ENCODE assay signal across 9 mouse cellular contexts in genomic region chr5:144276898-144277630, GRCm38 (mm10). TPM values are rescaled to one million over a fixed set of nuclear protein-coding genes. Genes with fewer than 3 reads are reported as not detected.
DNase-seq lines count a peak whose midpoint lies in the region; ATAC-seq and TF ChIP-seq lines count a peak whose summit lies in the region.
"Had no signal": no experiment of that assay in that cellular context is flagged by ENCODE, and none has a peak within 500 bp of the region (broad histone marks: within the 10 kb centered on the region; RNA-seq: fewer than 3 reads in every experiment).

No protein-coding gene starts in this region.

- no peaks in the 10 kb centered on the region for H3K27me3 ChIP-seq in hindbrain, embryonic 16.5 days (replicated peaks; ENCODE audit: control insufficient read depth, insufficient read depth, low read length)
- H3K27me3 ChIP-seq in hindbrain, embryonic 10.5 days (ENCODE audit: insufficient read depth, poor library complexity, severe bottlenecking), result no peaks in the 10 kb centered on the region
- H3K27me3 ChIP-seq in kidney, adult 2 months (replicated peaks; ENCODE audit: control insufficient read depth, insufficient read depth, low read length), result no peaks in the 10 kb centered on the region
- no peaks in the 10 kb centered on the region for H3K27me3 ChIP-seq in kidney, embryonic 14.5 days (ENCODE audit: control insufficient read depth, insufficient read depth, low read length)

- no peak overlapping the region for H3K27ac ChIP-seq in hindbrain, embryonic 16.5 days (ENCODE audit: low read depth, low read length)
- H3K27ac ChIP-seq in hindbrain, embryonic 10.5 days, result no peak overlapping the region
- no peak overlapping the region for H3K27ac ChIP-seq in kidney, adult 2 months (ENCODE audit: insufficient read depth, low read depth, low read length)
- H3K27ac ChIP-seq in kidney, embryonic 14.5 days (ENCODE audit: low read depth, low read length), result no peak overlapping the region

- no peaks in the 10 kb centered on the region for H3K4me1 ChIP-seq in hindbrain, embryonic 16.5 days (ENCODE audit: control insufficient read depth, insufficient read depth, low read depth, low read length)
- H3K4me1 ChIP-seq in hindbrain, embryonic 10.5 days (replicated peaks), result peaks cover 10% of the 10 kb centered on the region; the same call in 1 of the 2 replicates
- H3K4me1 ChIP-seq in kidney, adult 2 months (ENCODE audit: control insufficient read depth, insufficient read depth, low read length), result no peaks in the 10 kb centered on the region
- no peaks in the 10 kb centered on the region for H3K4me1 ChIP-seq in kidney, embryonic 14.5 days (ENCODE audit: control insufficient read depth, insufficient read depth, low read length)

- no peak for TF ChIP-seq POLR2A in kidney, adult 2 months (IDR thresholded peaks at IDR 0.05; ENCODE audit: low read depth, low read length)

- H3K4me3 ChIP-seq in hindbrain, embryonic 16.5 days (ENCODE audit: low read length), result no peak overlapping the region
- no peak overlapping the region for H3K4me3 ChIP-seq in hindbrain, embryonic 10.5 days
- no peak overlapping the region for H3K4me3 ChIP-seq in kidney, adult 2 months (ENCODE audit: insufficient read depth, low read depth, low read length)
- H3K4me3 ChIP-seq in kidney, embryonic 14.5 days (ENCODE audit: low read length), result no peak overlapping the region

- H3K9me3 ChIP-seq in hindbrain, embryonic 16.5 days (ENCODE audit: control insufficient read depth, low read length), result no peaks in the 10 kb centered on the region
- H3K9me3 ChIP-seq in hindbrain, embryonic 10.5 days, result no peaks in the 10 kb centered on the region
- no peaks in the 10 kb centered on the region for H3K9me3 ChIP-seq in kidney, embryonic 14.5 days (ENCODE audit: control insufficient read depth, low read length)

- 82% methylated on average over 17 of the region's 17 CpGs for WGBS in hindbrain, embryonic 16.5 days
- 87% methylated on average over 17 of the region's 17 CpGs for WGBS in hindbrain, embryonic 10.5 days
- WGBS in kidney, adult 2 months, result 86% methylated on average over 17 of the region's 17 CpGs
- 88% methylated on average over 17 of the region's 17 CpGs for WGBS in kidney, embryonic 14.5 days

- 0 out of 2 replicates have a peak, but pooled peaks have one; percentile 27 for ATAC-seq in hindbrain, embryonic 16.5 days
- peak; percentile 89 for ATAC-seq in neutrophil, adult 5-6 weeks (ENCODE audit: extremely low read depth, insufficient number of reproducible peaks, low FRiP score, poor library complexity, severe bottlenecking)
- ATAC-seq in kidney, embryonic 14.5 days (ENCODE audit: low FRiP score, low TSS enrichment), result no peak

- no peak overlapping the region for H3K9ac ChIP-seq in hindbrain, embryonic 16.5 days (ENCODE audit: low read depth, low read length)
- H3K9ac ChIP-seq in kidney, embryonic 14.5 days (ENCODE audit: low read depth, low read length), result no peak overlapping the region

- H3K4me2 ChIP-seq in hindbrain, embryonic 16.5 days (ENCODE audit: low read length), result no peak overlapping the region
- no peak overlapping the region for H3K4me2 ChIP-seq in kidney, embryonic 14.5 days (replicated peaks; ENCODE audit: low read depth, low read length)

- no peaks in the 10 kb centered on the region for H3K36me3 ChIP-seq in hindbrain, embryonic 16.5 days (ENCODE audit: control insufficient read depth, insufficient read depth, low read length)
- peaks cover 43% of the 10 kb centered on the region for H3K36me3 ChIP-seq in hindbrain, embryonic 10.5 days
- H3K36me3 ChIP-seq in kidney, adult 2 months (ENCODE audit: control insufficient read depth, insufficient read depth, low read length), result no peaks in the 10 kb centered on the region
- H3K36me3 ChIP-seq in kidney, embryonic 14.5 days (ENCODE audit: control insufficient read depth, insufficient read depth, low read length), result peaks cover 30% of the 10 kb centered on the region

- no peak for TF ChIP-seq CTCF in kidney, adult 2 months (conservative IDR thresholded peaks at IDR 0.05; ENCODE audit: insufficient read depth, insufficient read length, low read depth, low read length)

- no peak for DNase-seq in hindbrain, embryonic 10.5 days (ENCODE audit: low spot score)
- DNase-seq in CD4-positive, CD25-positive, alpha-beta regulatory T cell, adult 2 months (ENCODE audit: low read depth, low spot score), result peak; percentile 50
- peak; percentile 31 for DNase-seq in induced T-regulatory cell, adult 2 months (ENCODE audit: low read depth)
- DNase-seq in kidney, adult 2 months, result no peak
- DNase-seq in embryo, embryonic 9.5 days (ENCODE audit: extremely low spot score), result no peak
- DNase-seq: kidney, adult 8-10 months had no signal

RNA-seq across cellular contexts. Expression of gene Bri3, which starts 32.8 kb away (rescaled TPM):
- polyA plus RNA-seq in hindbrain, embryonic 16.5 days (2015; fragmentation: Nextera tagmentation; extraction: Ambion mirVana), result 80.7 and 90.7 TPM in 2 replicates
- 115 and 157 TPM in 2 replicates for polyA plus RNA-seq in hindbrain, embryonic 10.5 days (2016; fragmentation: Nextera tagmentation; extraction: Ambion mirVana)
- 29.8 and 39.1 TPM in 2 replicates for total RNA-seq in neutrophil, adult 5-6 weeks (2017)
- polyA plus RNA-seq in kidney, adult 2 months (2012; rRNA removed), result 190 and 242 TPM in 2 replicates
- polyA plus RNA-seq in kidney, embryonic 14.5 days (2014; fragmentation: Nextera tagmentation; extraction: Ambion mirVana), result 136 and 148 TPM in 2 replicates

RNA-seq across cellular contexts. Expression of gene Tecpr1, which starts 53.6 kb away (rescaled TPM):
- 41.8 and 45.8 TPM in 2 replicates for polyA plus RNA-seq in hindbrain, embryonic 16.5 days (2015; fragmentation: Nextera tagmentation; extraction: Ambion mirVana)
- polyA plus RNA-seq in hindbrain, embryonic 10.5 days (2016; fragmentation: Nextera tagmentation; extraction: Ambion mirVana), result 23.4 and 24.7 TPM in 2 replicates
- 43.5 and 48.3 TPM in 2 replicates for total RNA-seq in neutrophil, adult 5-6 weeks (2017)
- 35.6 and 36.6 TPM in 2 replicates for polyA plus RNA-seq in kidney, adult 2 months (2012; rRNA removed)
- 13.9 and 16.4 TPM in 2 replicates for polyA plus RNA-seq in kidney, embryonic 14.5 days (2014; fragmentation: Nextera tagmentation; extraction: Ambion mirVana)

Comparison
In these comparisons a context has a peak if more than half of its experiments do, and no peak if none do; other contexts are left out.
1. DNase-seq: peak in CD4-positive, CD25-positive, alpha-beta regulatory T cell, adult 2 months (single experiment) and induced T-regulatory cell, adult 2 months (single experiment); none in hindbrain, embryonic 10.5 days (single experiment), kidney, adult 2 months (single experiment) and embryo, embryonic 9.5 days (single experiment).